Mouse (Mus musculus) liver, embryonic 14.5 days (tissue): Measurements from ENCODE around the gene Fgf14. TPM values are rescaled to one million over a fixed set of nuclear protein-coding genes. Genes with fewer than 3 reads are reported as not detected.

Experiments
- ATAC-seq: fragments of 200-750 bp; cut with Nextera tagmentation; 2 replicates; pipeline ENCODE4 v1.8.0; 2017; ENCODE audit warnings: moderate number of reproducible peaks, mild to moderate bottlenecking, moderate library complexity; ENCODE audit not compliant: insufficient read depth
- DNase-seq, 3 experiments: peaks; one replicate each; pipeline ENCODE4 v3.0.0-alpha.2; 2012 to 2013; ENCODE audit warnings: low read depth in 3 of 3, low spot score in 3 of 3
- H3K27ac ChIP-seq: fragments of 300-500 bp; sonication (generic); 2 replicates; pipeline ENCODE4 v1.5.1; 2014; ENCODE audit warnings: moderate library complexity, mild to moderate bottlenecking, control low read depth, inconsistent platforms
- H3K27me3 ChIP-seq: fragments of 300-500 bp; sonication (generic); 2 replicates; pipeline ENCODE4 v1.6.1; 2014; ENCODE audit warnings: mild to moderate bottlenecking, low read length, moderate library complexity; ENCODE audit not compliant: control insufficient read depth, insufficient read depth
- H3K36me3 ChIP-seq: fragments of 300-500 bp; sonication (generic); replicated peaks from 2 replicates; pipeline ENCODE4 v1.6.1; 2014; ENCODE audit warnings: low read depth; ENCODE audit not compliant: control insufficient read depth, insufficient read depth
- H3K4me1 ChIP-seq, 2 experiments: fragments of 200-500 bp in 1 of 2; fragments of 300-500 bp in 1 of 2; sonication (generic) in 1 of 2; replicated peaks; 2 replicates each; pipeline ENCODE4 v1.6.1; 2012 to 2014; ENCODE audit warnings: antibody characterized with exemption in 1 of 2, inconsistent platforms in 1 of 2, low read length in 1 of 2; ENCODE audit not compliant: control insufficient read depth in 2 of 2, insufficient read depth in 2 of 2
- H3K4me2 ChIP-seq: fragments of 300-500 bp; sonication (generic); 2 replicates; pipeline ENCODE4 v1.6.1; 2014; ENCODE audit warnings: low read depth, mild to moderate bottlenecking, control low read depth, moderate library complexity
- H3K4me3 ChIP-seq, 2 experiments: fragments of 200-500 bp in 1 of 2; fragments of 300-500 bp in 1 of 2; sonication (generic) in 1 of 2; 2 replicates each; pipeline ENCODE4 v1.5.1; 2012 to 2014; ENCODE audit warnings: low read depth in 2 of 2, low read length in 2 of 2, mild to moderate bottlenecking in 2 of 2, control low read depth in 1 of 2, inconsistent platforms in 1 of 2, moderate library complexity in 1 of 2; ENCODE audit not compliant: insufficient read depth in 1 of 2
- H3K9ac ChIP-seq: fragments of 300-500 bp; sonication (generic); replicated peaks from 2 replicates; pipeline ENCODE4 v1.6.1; 2014; ENCODE audit warnings: mild to moderate bottlenecking, control low read depth, moderate library complexity
- H3K9me3 ChIP-seq: fragments of 300-500 bp; sonication (generic); 2 replicates; pipeline ENCODE4 v1.6.1; 2016; ENCODE audit warnings: low read length, mixed read lengths; ENCODE audit not compliant: control insufficient read depth
- CTCF ChIP-seq: IDR thresholded peaks from 2 replicates; pipeline ENCODE4 v1.5.1; 2016; ENCODE audit warnings: antibody characterized with exemption, low read depth, control low read depth
- EP300 ChIP-seq: IDR thresholded peaks from 2 replicates; pipeline ENCODE4 v1.6.1; 2016; ENCODE audit warnings: antibody characterized with exemption, low read depth
- WGBS: fragments of 180-500 bp; shearing (Covaris S2); extraction: QIAGEN DNeasy Blood & Tissue Kit; methylation state at CpG from one replicate; pipeline ENCODE4 v1.1.7; 2014; ENCODE audit not compliant: insufficient replicate concordance; 5-methylcytosine and 5-hydroxymethylcytosine counted together
- polyA plus RNA-seq, 2 experiments: library from polyadenylated mRNA; depleted of rRNA in 1 of 2; stranded (reverse) in 1 of 2; unstranded in 1 of 2; fragments of >200 nt; fragmentation: Nextera tagmentation in 1 of 2; extraction: Ambion mirVana in 1 of 2; gene quantifications; 2 replicates each; pipeline versions ENCODE4 v1.2.1 to v1.2.3; 2012 to 2014

The Fgf14 gene
- polyA plus RNA-seq, 2 experiments = not detected

GRCm38 (mm10) chr14:124174111-124174510 is 502.8 kb downstream of the Fgf14 start:
- 70% methylated on average over 1 of the region's 1 CpGs for whole genome bisulfite sequencing
- H3K4me2 ChIP-seq = no peak overlapping the region
- no peaks in the 10 kb centered on the region for H3K9me3 ChIP-seq
- H3K4me3 ChIP-seq = no peak overlapping the region
- no peaks in the 10 kb centered on the region for H3K36me3 ChIP-seq
- no peaks in the 10 kb centered on the region for H3K27me3 ChIP-seq
- H3K27ac ChIP-seq = no peak overlapping the region
- TF ChIP-seq EP300 (no peak), CTCF (no peak)
- no peak for DNase-seq
- no peak overlapping the region for H3K9ac ChIP-seq
- H3K4me1 ChIP-seq = no peaks in the 10 kb centered on the region
- ATAC-seq = no peak

GRCm38 (mm10) chr14:124163618-124164185 is 513.2 kb downstream of the Fgf14 start:
- WGBS = 42% methylated on average over 1 of the region's 1 CpGs
- Histone ChIP-seq H3K4me2 (no peak overlapping the region), H3K27me3 (no peaks in the 10 kb centered on the region), H3K9ac (no peak overlapping the region), H3K4me3 (no peak overlapping the region), H3K9me3 (no peaks in the 10 kb centered on the region), H3K36me3 (no peaks in the 10 kb centered on the region), H3K4me1 (no peaks in the 10 kb centered on the region), H3K27ac (no peak overlapping the region)
- ATAC-seq (no peak), DNase-seq (no peak)
- no peak for TF ChIP-seq EP300
- TF ChIP-seq CTCF = no peak

GRCm38 (mm10) chr14:124147378-124147777 is 529.5 kb downstream of the Fgf14 start:
- no peak for ATAC-seq
- TF ChIP-seq EP300 (no peak), CTCF (no peak)
- no peaks in the 10 kb centered on the region for H3K27me3 ChIP-seq

GRCm38 (mm10) chr14:124107205-124107873 is 569.6 kb downstream of the Fgf14 start:
- Histone ChIP-seq H3K27ac (no peak overlapping the region), H3K36me3 (no peaks in the 10 kb centered on the region), H3K27me3 (no peaks in the 10 kb centered on the region), H3K4me1 (no peaks in the 10 kb centered on the region), H3K4me2 (no peak overlapping the region), H3K9me3 (no peaks in the 10 kb centered on the region), H3K4me3 (no peak overlapping the region), H3K9ac (no peak overlapping the region)
- ATAC-seq (no peak), DNase-seq (no peak)
- TF ChIP-seq CTCF (no peak), EP300 (no peak)
- WGBS = 60% methylated on average over 1 of the region's 1 CpGs

More at GRCm38 (mm10) chr14:124147378-124147777, 529.5 kb downstream of the Fgf14 start:
- Histone ChIP-seq H3K36me3 (no peaks in the 10 kb centered on the region), H3K4me3 (no peak overlapping the region), H3K9ac (no peak overlapping the region), H3K4me1 (no peaks in the 10 kb centered on the region), H3K27ac (no peak overlapping the region), H3K9me3 (no peaks in the 10 kb centered on the region), H3K4me2 (no peak overlapping the region)
- no peak for DNase-seq

GRCm38 (mm10) chr14:124083126-124083525 is 593.8 kb downstream of the Fgf14 start:
- no peak for TF ChIP-seq CTCF
- TF ChIP-seq EP300 = no peak
- H3K4me2 ChIP-seq = no peak overlapping the region

More at GRCm38 (mm10) chr14:124083126-124083525, 593.8 kb downstream of the Fgf14 start:
- H3K4me1 ChIP-seq = no peaks in the 10 kb centered on the region
- no peak for ATAC-seq
- no peak overlapping the region for H3K27ac ChIP-seq
- H3K4me3 ChIP-seq = no peak overlapping the region
- no peak for DNase-seq
- H3K9me3 ChIP-seq = no peaks in the 10 kb centered on the region
- H3K36me3 ChIP-seq = no peaks in the 10 kb centered on the region
- no peak overlapping the region for H3K9ac ChIP-seq
- H3K27me3 ChIP-seq = no peaks in the 10 kb centered on the region
